Mouse (Mus musculus): ENCODE data around the gene Dicer1. TPM values are rescaled to one million over a fixed set of nuclear protein-coding genes. Genes with fewer than 3 reads are reported as not detected.

Gene Dicer1
- polyA plus RNA-seq, 1 experiment: 5.1 TPM

DNA sequence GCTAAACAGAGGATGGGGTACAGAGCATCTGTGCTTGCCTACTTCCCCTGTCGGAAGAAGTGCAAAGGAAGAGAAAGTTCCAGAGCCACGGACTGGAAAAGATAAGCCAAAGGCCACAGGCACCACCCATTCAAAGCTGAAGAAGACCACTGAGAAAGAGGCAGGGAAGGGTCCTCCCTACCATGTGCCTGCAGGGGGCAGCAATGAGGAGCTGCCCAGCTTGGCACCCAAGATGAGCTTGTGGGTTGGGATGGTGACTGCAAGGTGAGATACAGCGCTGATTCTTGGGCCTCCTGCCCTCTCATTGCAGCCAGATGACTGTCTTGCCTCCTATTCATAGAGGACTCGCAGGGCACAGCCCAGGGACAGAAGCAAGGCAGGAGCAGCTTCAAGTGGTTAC lies 15.4 kb upstream of the Dicer1 start:
- H3K79me2 ChIP-seq (ENCODE audit: control insufficient read depth, insufficient read depth): no peaks in the 10 kb centered on the region

GRCm38 (mm10) chr12:104765761-104766160 lies 14.0 kb upstream of the Dicer1 start:
- Histone ChIP-seq H3K27me3 (ENCODE audit: control insufficient read depth, insufficient read depth, insufficient read length) (peaks cover 7% of the 10 kb centered on the region), H3K4me3 (no peak overlapping the region), H3K36me3 (ENCODE audit: control insufficient read depth, insufficient read depth) (no peaks in the 10 kb centered on the region), H3K79me2 (ENCODE audit: control insufficient read depth, insufficient read depth) (no peaks in the 10 kb centered on the region), H3K4me2 (ENCODE audit: low read depth) (no peak overlapping the region), H3ac (ENCODE audit: control insufficient read depth, insufficient read length) (no peak overlapping the region)
- no peak for TF ChIP-seq E2F4 (IDR thresholded peaks at IDR 0.05; ENCODE audit: insufficient read depth)
- no peak for TF ChIP-seq MYOD1 (IDR thresholded peaks at IDR 0.05; ENCODE audit: control insufficient read depth in 1 of 3, insufficient read length in 2 of 3, low read depth in 2 of 3)
- TF ChIP-seq MYOG (IDR thresholded peaks at IDR 0.05; ENCODE audit: control insufficient read depth in 1 of 3, insufficient read depth in 1 of 3, insufficient read length in 2 of 3, low read depth in 2 of 3): no peak
- no peak for TF ChIP-seq POLR2A (IDR thresholded peaks at IDR 0.05; ENCODE audit: insufficient read length, low read depth)
- no peak for TF ChIP-seq REST (IDR thresholded peaks at IDR 0.05; ENCODE audit: insufficient read depth, insufficient read length)
- no peak for TF ChIP-seq TCF12 (IDR thresholded peaks at IDR 0.05; ENCODE audit: insufficient read depth, poor library complexity, severe bottlenecking)
- no peak for TF ChIP-seq USF1 (IDR thresholded peaks at IDR 0.05; ENCODE audit: low read depth)
- no peak for TF ChIP-seq CEBPB (IDR thresholded peaks at IDR 0.05; ENCODE audit: insufficient read depth, poor library complexity, severe bottlenecking)
- no peak for TF ChIP-seq SRF (IDR thresholded peaks at IDR 0.05; ENCODE audit: control insufficient read depth, insufficient read length, low read depth)
- TF ChIP-seq POLR2AphosphoS2 (IDR thresholded peaks at IDR 0.05; ENCODE audit: insufficient read length, low read depth): no peak
- no peak for TF ChIP-seq TCF3 (IDR thresholded peaks at IDR 0.05; ENCODE audit: insufficient read length, low read depth)
- TF ChIP-seq MAX (IDR thresholded peaks at IDR 0.05; ENCODE audit: low read depth): no peak

More for the DNA sequence above, 15.4 kb upstream of the Dicer1 start:
- H3ac ChIP-seq (ENCODE audit: control insufficient read depth, insufficient read length): no peak overlapping the region
- TF ChIP-seq MYOD1 (IDR thresholded peaks at IDR 0.05; ENCODE audit: control insufficient read depth in 1 of 3, insufficient read length in 2 of 3, low read depth in 2 of 3) (no peak), MYOG (IDR thresholded peaks at IDR 0.05; ENCODE audit: control insufficient read depth in 1 of 3, insufficient read depth in 1 of 3, insufficient read length in 2 of 3, low read depth in 2 of 3) (no peak), SRF (IDR thresholded peaks at IDR 0.05; ENCODE audit: control insufficient read depth, insufficient read length, low read depth) (no peak), POLR2A (IDR thresholded peaks at IDR 0.05; ENCODE audit: insufficient read length, low read depth) (no peak), TCF3 (IDR thresholded peaks at IDR 0.05; ENCODE audit: insufficient read length, low read depth) (no peak), USF1 (IDR thresholded peaks at IDR 0.05; ENCODE audit: low read depth) (no peak), MAX (IDR thresholded peaks at IDR 0.05; ENCODE audit: low read depth) (no peak), E2F4 (IDR thresholded peaks at IDR 0.05; ENCODE audit: insufficient read depth) (no peak), CEBPB (IDR thresholded peaks at IDR 0.05; ENCODE audit: insufficient read depth, poor library complexity, severe bottlenecking) (no peak), TCF12 (IDR thresholded peaks at IDR 0.05; ENCODE audit: insufficient read depth, poor library complexity, severe bottlenecking) (no peak), POLR2AphosphoS2 (IDR thresholded peaks at IDR 0.05; ENCODE audit: insufficient read length, low read depth) (no peak), REST (IDR thresholded peaks at IDR 0.05; ENCODE audit: insufficient read depth, insufficient read length) (no peak)
- no peaks in the 10 kb centered on the region for H3K36me3 ChIP-seq (ENCODE audit: control insufficient read depth, insufficient read depth)
- H3K27me3 ChIP-seq (ENCODE audit: control insufficient read depth, insufficient read depth, insufficient read length): peaks cover 17% of the 10 kb centered on the region
- H3K4me3 ChIP-seq: no peak overlapping the region
- no peak overlapping the region for H3K4me2 ChIP-seq (ENCODE audit: low read depth)

GRCm38 (mm10) chr12:104765116-104765515 lies 13.4 kb upstream of the Dicer1 start:
- H3K4me3 ChIP-seq: no peak overlapping the region
- no peaks in the 10 kb centered on the region for H3K79me2 ChIP-seq (ENCODE audit: control insufficient read depth, insufficient read depth)
- H3ac ChIP-seq (ENCODE audit: control insufficient read depth, insufficient read length): no peak overlapping the region
- no peak overlapping the region for H3K4me2 ChIP-seq (ENCODE audit: low read depth)
- no peak for TF ChIP-seq CEBPB (IDR thresholded peaks at IDR 0.05; ENCODE audit: insufficient read depth, poor library complexity, severe bottlenecking)
- no peaks in the 10 kb centered on the region for H3K36me3 ChIP-seq (ENCODE audit: control insufficient read depth, insufficient read depth)
- peaks cover 7% of the 10 kb centered on the region for H3K27me3 ChIP-seq (ENCODE audit: control insufficient read depth, insufficient read depth, insufficient read length)

DNA sequence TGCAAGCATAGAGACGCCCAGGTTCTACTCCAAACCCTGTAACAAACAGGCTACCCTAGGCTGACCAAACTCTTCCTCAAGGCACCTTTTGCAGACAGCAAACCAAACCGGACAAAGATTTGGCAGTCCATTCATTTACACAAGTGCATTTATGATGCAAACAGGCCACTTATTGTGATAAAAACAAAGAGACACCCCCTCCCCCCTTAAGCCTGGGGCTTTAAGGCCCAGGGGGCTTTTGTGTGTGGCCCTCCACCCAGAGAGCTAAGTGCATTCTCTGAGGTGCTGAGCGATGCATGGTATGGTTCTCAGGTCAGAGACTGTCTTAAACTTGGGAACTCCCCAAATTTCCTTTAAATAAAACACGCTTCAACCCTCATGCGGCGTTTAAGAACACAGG lies 12.2 kb upstream of the Dicer1 start:
- no peak overlapping the region for H3K4me3 ChIP-seq
- H3K36me3 ChIP-seq (ENCODE audit: control insufficient read depth, insufficient read depth): no peaks in the 10 kb centered on the region
- H3K79me2 ChIP-seq (ENCODE audit: control insufficient read depth, insufficient read depth): no peaks in the 10 kb centered on the region
- H3K4me2 ChIP-seq (ENCODE audit: low read depth): no peak overlapping the region
- TF ChIP-seq SRF (IDR thresholded peaks at IDR 0.05; ENCODE audit: control insufficient read depth, insufficient read length, low read depth) (no peak), E2F4 (IDR thresholded peaks at IDR 0.05; ENCODE audit: insufficient read depth) (no peak), TCF3 (IDR thresholded peaks at IDR 0.05; ENCODE audit: insufficient read length, low read depth) (no peak), POLR2A (IDR thresholded peaks at IDR 0.05; ENCODE audit: insufficient read length, low read depth) (no peak), USF1 (IDR thresholded peaks at IDR 0.05; ENCODE audit: low read depth) (no peak), TCF12 (IDR thresholded peaks at IDR 0.05; ENCODE audit: insufficient read depth, poor library complexity, severe bottlenecking) (no peak), MYOG (IDR thresholded peaks at IDR 0.05; ENCODE audit: control insufficient read depth in 1 of 3, insufficient read depth in 1 of 3, insufficient read length in 2 of 3, low read depth in 2 of 3) (no peak), POLR2AphosphoS2 (IDR thresholded peaks at IDR 0.05; ENCODE audit: insufficient read length, low read depth) (no peak), CEBPB (IDR thresholded peaks at IDR 0.05; ENCODE audit: insufficient read depth, poor library complexity, severe bottlenecking) (no peak), MAX (IDR thresholded peaks at IDR 0.05; ENCODE audit: low read depth) (no peak), REST (IDR thresholded peaks at IDR 0.05; ENCODE audit: insufficient read depth, insufficient read length) (no peak), MYOD1 (IDR thresholded peaks at IDR 0.05; ENCODE audit: control insufficient read depth in 1 of 3, insufficient read length in 2 of 3, low read depth in 2 of 3) (no peak)
- H3ac ChIP-seq (ENCODE audit: control insufficient read depth, insufficient read length): no peak overlapping the region
- H3K27me3 ChIP-seq (ENCODE audit: control insufficient read depth, insufficient read depth, insufficient read length): no peaks in the 10 kb centered on the region

DNA sequence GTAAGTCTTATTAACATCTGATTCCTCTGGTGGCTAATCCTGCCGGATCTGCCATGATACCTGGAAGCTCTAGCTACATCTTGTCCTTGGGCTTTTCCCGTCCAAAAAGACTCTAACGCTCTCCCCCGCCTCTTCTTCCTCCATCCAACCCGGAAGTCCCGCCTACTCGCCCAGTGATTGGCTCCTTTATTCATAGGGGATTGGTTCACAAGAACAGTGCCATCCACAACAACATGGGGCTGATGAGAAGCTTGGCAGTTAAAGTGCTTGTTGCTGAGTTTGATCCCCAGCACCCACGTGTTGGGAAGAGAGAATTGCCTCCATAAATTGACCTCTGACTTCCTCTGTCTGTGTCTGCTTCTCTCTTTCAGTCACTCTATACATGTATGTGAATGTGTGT lies 9.7 kb upstream of the Dicer1 start:
- no peaks in the 10 kb centered on the region for H3K79me2 ChIP-seq (ENCODE audit: control insufficient read depth, insufficient read depth)
- no peaks in the 10 kb centered on the region for H3K36me3 ChIP-seq (ENCODE audit: control insufficient read depth, insufficient read depth)
- no peak overlapping the region for H3K4me3 ChIP-seq
- H3K27me3 ChIP-seq (ENCODE audit: control insufficient read depth, insufficient read depth, insufficient read length): no peaks in the 10 kb centered on the region
- H3K4me2 ChIP-seq (ENCODE audit: low read depth): no peak overlapping the region
- H3ac ChIP-seq (ENCODE audit: control insufficient read depth, insufficient read length): no peak overlapping the region
- no peak for TF ChIP-seq CEBPB (IDR thresholded peaks at IDR 0.05; ENCODE audit: insufficient read depth, poor library complexity, severe bottlenecking)
